In the genomic region with DNA sequence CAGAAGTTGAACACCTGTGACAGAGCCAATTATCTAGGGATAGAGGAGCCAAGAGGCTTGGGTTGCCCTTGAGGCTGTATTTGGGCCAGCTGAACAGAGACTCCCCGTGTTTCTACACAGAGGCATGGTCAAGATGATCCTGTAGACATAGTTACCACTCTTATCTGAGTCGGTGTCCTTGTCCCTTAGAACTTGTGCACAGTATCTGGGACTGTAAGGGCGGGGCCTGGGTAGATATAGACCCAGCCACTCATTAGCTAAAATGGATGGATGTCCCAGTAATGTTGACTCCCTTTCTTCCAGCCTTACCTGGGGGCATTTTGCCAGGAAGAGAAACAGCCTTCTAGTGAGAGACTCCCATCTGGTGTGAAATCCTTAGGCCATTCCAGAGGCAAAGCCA, we compare ENCODE assay signal across 24 mouse cellular contexts. TPM values are rescaled to one million over a fixed set of nuclear protein-coding genes. Genes with fewer than 3 reads are reported as not detected.
DNase-seq lines count a peak whose midpoint lies in the region; ATAC-seq and TF ChIP-seq lines count a peak whose summit lies in the region.
"Had no signal": no experiment of that assay in that cellular context is flagged by ENCODE, and none has a peak within 500 bp of the region (broad histone marks: within the 10 kb centered on the region; RNA-seq: fewer than 3 reads in every experiment).

No protein-coding gene starts in this region.

- peak overlapping the region; percentile 42 for H3K4me2 ChIP-seq in liver, embryonic 13.5 days
- H3K4me2 ChIP-seq in liver, postnatal 0 days (ENCODE audit: low read depth, low read length): peak overlapping the region; percentile 16
- no peak overlapping the region for H3K4me2 ChIP-seq in hindbrain, embryonic 16.5 days (ENCODE audit: low read length)
- H3K4me2 ChIP-seq: embryonic facial prominence, embryonic 12.5 days; heart, embryonic 13.5 days; hindbrain, embryonic 12.5 days had no signal

- no peaks in the 10 kb centered on the region for H3K27me3 ChIP-seq in liver, embryonic 13.5 days
- H3K27me3 ChIP-seq in liver, postnatal 0 days (ENCODE audit: insufficient read depth, low read length): no peaks in the 10 kb centered on the region
- H3K27me3 ChIP-seq in hindbrain, embryonic 16.5 days (replicated peaks; ENCODE audit: control insufficient read depth, insufficient read depth, low read length): peaks cover 3% of the 10 kb centered on the region
- H3K27me3 ChIP-seq: embryonic facial prominence, embryonic 12.5 days had no signal

- 0 out of 2 replicates have a peak, but pooled peaks have one; percentile 45 for TF ChIP-seq EP300 in liver, postnatal 0 days (IDR thresholded peaks at IDR 0.05; ENCODE audit: low read depth)

- H3K9ac ChIP-seq in liver, embryonic 13.5 days: peak overlapping the region; percentile 53
- no peak overlapping the region for H3K9ac ChIP-seq in liver, postnatal 0 days (replicated peaks)
- H3K9ac ChIP-seq in hindbrain, embryonic 16.5 days (ENCODE audit: low read depth, low read length): no peak overlapping the region
- H3K9ac ChIP-seq: embryonic facial prominence, embryonic 12.5 days; heart, embryonic 13.5 days; hindbrain, embryonic 12.5 days had no signal

- DNase-seq in kidney, adult 9 months: peak; percentile 8
- no peak for DNase-seq in kidney, adult 11 months
- peak; percentile 59 for DNase-seq in liver, embryonic 13.5 days
- no peak for DNase-seq in liver, postnatal 0 days
- DNase-seq in thymus, postnatal 10 days (ENCODE audit: low spot score in 2 of 2): no peak
- DNase-seq in testis, postnatal 10 days (ENCODE audit: low spot score): no peak
- DNase-seq: adrenal gland, adult 8-10 months; adrenal gland, postnatal 36 days; B cell, adult 2 months; cerebellum, adult 2 months; cerebellum, postnatal 14 days; gastrocnemius, adult 2 months; gastrocnemius, postnatal 36 days; heart, adult 11 months; heart, postnatal 4 days had no signal

- H3K4me3 ChIP-seq in liver, embryonic 13.5 days (replicated peaks): no peak overlapping the region
- H3K4me3 ChIP-seq in liver, postnatal 0 days (ENCODE audit: low read depth, low read length): no peak overlapping the region
- no peak overlapping the region for H3K4me3 ChIP-seq in hindbrain, embryonic 16.5 days (ENCODE audit: low read length)
- H3K4me3 ChIP-seq: embryonic facial prominence, embryonic 12.5 days; forebrain, embryonic 10.5 days; gastrocnemius, adult 2 months; heart, embryonic 13.5 days; hindbrain, embryonic 12.5 days had no signal

- H3K4me1 ChIP-seq in liver, embryonic 13.5 days (replicated peaks): peaks cover 85% of the 10 kb centered on the region
- H3K4me1 ChIP-seq in liver, postnatal 0 days (ENCODE audit: insufficient read depth): peaks cover 42% of the 10 kb centered on the region
- peaks cover 12% of the 10 kb centered on the region for H3K4me1 ChIP-seq in hindbrain, embryonic 16.5 days (ENCODE audit: control insufficient read depth, insufficient read depth, low read depth, low read length)

- ATAC-seq in liver, embryonic 13.5 days (ENCODE audit: low read depth): peak; percentile 47
- no peak for ATAC-seq in liver, postnatal 0 days
- ATAC-seq in hindbrain, embryonic 16.5 days: no peak
- ATAC-seq: CD4-positive, CD25-positive, alpha-beta regulatory T cell, adult 4 months; forebrain, embryonic 14.5 days; hindbrain, postnatal 0 days had no signal

- peak overlapping the region; percentile 78 for H3K27ac ChIP-seq in liver, embryonic 13.5 days
- H3K27ac ChIP-seq in liver, postnatal 0 days (ENCODE audit: low read depth): peak overlapping the region; percentile 9; the same call in 1 of the 2 replicates
- no peak overlapping the region for H3K27ac ChIP-seq in hindbrain, embryonic 16.5 days (ENCODE audit: low read depth, low read length)
- H3K27ac ChIP-seq: embryonic facial prominence, embryonic 12.5 days; forebrain, embryonic 10.5 days; gastrocnemius, adult 2 months; heart, embryonic 13.5 days; hindbrain, embryonic 12.5 days; hindbrain, postnatal 0 days had no signal

- 30% methylated on average over 3 of the region's 3 CpGs for WGBS in liver, embryonic 13.5 days (ENCODE audit: insufficient replicate concordance)
- WGBS in liver, postnatal 0 days (ENCODE audit: insufficient replicate concordance): 60% methylated on average over 3 of the region's 3 CpGs
- 96% methylated on average over 3 of the region's 3 CpGs for WGBS in hindbrain, embryonic 16.5 days

- no peaks in the 10 kb centered on the region for H3K9me3 ChIP-seq in liver, embryonic 13.5 days (replicated peaks)
- H3K9me3 ChIP-seq in liver, postnatal 0 days (ENCODE audit: low read length): no peaks in the 10 kb centered on the region
- no peaks in the 10 kb centered on the region for H3K9me3 ChIP-seq in hindbrain, embryonic 16.5 days (ENCODE audit: control insufficient read depth, low read length)
- H3K9me3 ChIP-seq: embryonic facial prominence, embryonic 12.5 days; forebrain, embryonic 10.5 days; G1E; heart, embryonic 13.5 days; hindbrain, embryonic 12.5 days had no signal

- H3K36me3 ChIP-seq in liver, embryonic 13.5 days: no peaks in the 10 kb centered on the region
- no peaks in the 10 kb centered on the region for H3K36me3 ChIP-seq in liver, postnatal 0 days (replicated peaks; ENCODE audit: insufficient read depth, low read length)
- no peaks in the 10 kb centered on the region for H3K36me3 ChIP-seq in hindbrain, embryonic 16.5 days (ENCODE audit: control insufficient read depth, insufficient read depth, low read length)
- H3K36me3 ChIP-seq: embryonic facial prominence, embryonic 12.5 days; forebrain, embryonic 10.5 days; G1E; heart, embryonic 13.5 days; hindbrain, embryonic 12.5 days had no signal

- TF ChIP-seq CTCF in liver, postnatal 0 days (IDR thresholded peaks at IDR 0.05; ENCODE audit: low read depth): no peak

RNA-seq across cellular contexts. Expression of gene Cd82, which starts 3.4 kb away (rescaled TPM):
- 88.5 and 90.1 TPM in 2 replicates for polyA plus RNA-seq in liver, embryonic 13.5 days (2015; fragmentation: Nextera tagmentation; extraction: Ambion mirVana)
- polyA plus RNA-seq in liver, postnatal 0 days (2015; fragmentation: Nextera tagmentation; extraction: Ambion mirVana): 81.0 and 87.7 TPM in 2 replicates
- 24.5 and 26.8 TPM in 2 replicates for polyA plus RNA-seq in hindbrain, embryonic 16.5 days (2015; fragmentation: Nextera tagmentation; extraction: Ambion mirVana)

Comparison
In these comparisons a context has a peak if more than half of its experiments do, and no peak if none do; other contexts are left out.
1. DNase-seq: peak in kidney, adult 9 months (single experiment) and liver, embryonic 13.5 days (single experiment); none in kidney, adult 11 months (single experiment), liver, postnatal 0 days (single experiment), thymus, postnatal 10 days (0 of 2) and testis, postnatal 10 days (single experiment).